Mouse (Mus musculus): ENCODE measurements around the gene Hvcn1. TPM values are rescaled to one million over a fixed set of nuclear protein-coding genes. Genes with fewer than 3 reads are reported as not detected.

Gene Hvcn1
- polyA plus RNA-seq, 1 experiment from 2014 or later, result 12.5 TPM

DNA sequence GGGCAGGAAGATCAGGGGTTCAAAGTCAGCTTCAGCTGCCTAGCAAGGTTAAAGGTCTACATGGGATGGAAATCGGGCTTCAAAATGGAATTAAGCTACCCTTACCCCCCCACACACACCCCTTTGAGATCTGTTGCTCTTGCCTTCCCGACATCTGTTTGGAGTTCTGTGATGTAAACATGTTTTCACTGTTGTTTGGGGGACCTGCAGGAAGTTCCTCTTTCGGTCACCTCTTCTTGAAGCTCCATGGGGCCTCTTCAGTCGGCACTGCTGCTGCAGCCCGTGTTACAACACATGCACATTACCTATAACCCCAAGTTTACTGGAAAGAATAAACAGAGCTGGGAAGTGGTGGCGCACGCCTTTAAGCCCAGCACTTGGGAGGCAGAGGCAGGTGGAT is 60.5 kb downstream of the Hvcn1 start:
- H3K36me3 ChIP-seq (ENCODE audit: control insufficient read depth, insufficient read depth, low read length), result no peaks in the 10 kb centered on the region
- no peak overlapping the region for H3K4me2 ChIP-seq
- 70% methylated on average over 7 of the region's 7 CpGs for WGBS
- H3K27ac ChIP-seq (ENCODE audit: low read depth, low read length), result no peak overlapping the region
- DNase-seq (ENCODE audit: low spot score, missing footprints) (no peak), ATAC-seq (ENCODE audit: low FRiP score) (no peak)
- H3K4me3 ChIP-seq (ENCODE audit: low read depth, low read length), result no peak overlapping the region
- H3K9ac ChIP-seq (ENCODE audit: low read length), result no peak overlapping the region
- no peaks in the 10 kb centered on the region for H3K27me3 ChIP-seq (ENCODE audit: control insufficient read depth, insufficient read depth, low read length)
- no peaks in the 10 kb centered on the region for H3K9me3 ChIP-seq (ENCODE audit: control insufficient read depth, low read length)
- peaks cover 7% of the 10 kb centered on the region for H3K4me1 ChIP-seq (ENCODE audit: control insufficient read depth, insufficient read depth, low read length)

DNA sequence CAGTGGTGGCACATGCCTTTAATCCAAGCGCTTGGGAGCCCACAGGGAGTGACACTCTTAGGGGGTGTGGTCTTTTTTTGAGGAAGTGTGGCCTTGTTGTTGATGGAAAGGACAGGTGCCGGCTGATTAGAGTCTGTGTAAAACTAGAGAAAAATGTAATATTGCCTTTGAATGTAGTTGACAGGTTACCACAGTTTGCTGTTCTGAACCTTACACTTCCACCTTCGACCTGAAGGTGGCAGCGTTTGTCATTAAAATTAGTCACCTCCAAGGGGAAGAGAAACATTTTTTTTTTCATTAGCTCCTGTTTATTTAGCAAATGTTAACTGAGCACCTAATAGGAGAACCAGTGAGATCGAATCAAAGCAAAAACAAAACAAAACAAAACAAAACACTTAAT is 61.3 kb downstream of the Hvcn1 start:
- Histone ChIP-seq H3K9me3 (ENCODE audit: control insufficient read depth, low read length) (no peaks in the 10 kb centered on the region), H3K4me3 (ENCODE audit: low read depth, low read length) (no peak overlapping the region), H3K4me2 (no peak overlapping the region), H3K27ac (ENCODE audit: low read depth, low read length) (no peak overlapping the region), H3K4me1 (ENCODE audit: control insufficient read depth, insufficient read depth, low read length) (peaks cover 7% of the 10 kb centered on the region), H3K9ac (ENCODE audit: low read length) (no peak overlapping the region), H3K36me3 (ENCODE audit: control insufficient read depth, insufficient read depth, low read length) (no peaks in the 10 kb centered on the region), H3K27me3 (ENCODE audit: control insufficient read depth, insufficient read depth, low read length) (no peaks in the 10 kb centered on the region)
- DNase-seq (ENCODE audit: low spot score, missing footprints) (peak; percentile 96), ATAC-seq (ENCODE audit: low FRiP score) (no peak)
- WGBS, result 28% methylated on average over 5 of the region's 5 CpGs

DNA sequence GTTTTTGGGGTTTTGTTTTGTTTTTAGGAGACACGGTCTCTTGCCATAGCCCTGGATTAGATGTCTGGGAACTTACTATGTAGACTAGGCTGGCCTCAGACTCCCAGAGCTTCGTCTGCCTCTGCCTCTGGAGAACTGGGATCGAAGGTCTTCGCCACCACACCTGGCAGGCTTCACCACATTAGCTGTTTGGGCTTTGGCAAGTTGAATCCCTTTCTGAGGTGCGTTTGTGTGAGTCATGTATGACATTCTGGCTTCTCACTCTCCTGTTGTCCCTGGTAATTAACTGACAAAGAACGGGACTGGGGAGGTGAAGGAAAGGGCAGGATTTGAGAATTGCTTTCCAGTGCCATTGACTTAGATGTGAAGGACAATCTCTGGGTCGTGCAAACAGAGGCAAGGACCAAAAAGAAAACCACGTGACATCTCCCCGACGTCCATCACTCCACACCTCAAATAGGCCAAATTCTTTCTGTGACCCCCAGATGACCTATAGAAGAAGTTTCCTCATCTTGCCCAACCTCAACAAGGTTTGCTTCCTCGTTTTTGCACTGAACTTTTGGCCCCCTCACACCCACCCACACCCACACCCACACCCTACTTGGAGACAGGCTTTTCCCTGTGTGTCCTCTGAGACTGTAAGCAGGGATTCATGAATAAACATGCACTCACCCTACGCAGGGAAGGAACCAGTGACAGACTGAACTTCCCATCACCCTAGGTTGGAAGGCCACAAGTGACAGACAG is 62.4 kb downstream of the Hvcn1 start:
- H3K4me1 ChIP-seq (ENCODE audit: control insufficient read depth, insufficient read depth, low read length), result no peaks in the 10 kb centered on the region
- no peak for DNase-seq (ENCODE audit: low spot score, missing footprints)
- no peak overlapping the region for H3K4me2 ChIP-seq
- H3K9me3 ChIP-seq (ENCODE audit: control insufficient read depth, low read length), result no peaks in the 10 kb centered on the region
- no peak for ATAC-seq (ENCODE audit: low FRiP score)
- no peaks in the 10 kb centered on the region for H3K27me3 ChIP-seq (ENCODE audit: control insufficient read depth, insufficient read depth, low read length)
- H3K4me3 ChIP-seq (ENCODE audit: low read depth, low read length), result no peak overlapping the region
- 84% methylated on average over 12 of the region's 12 CpGs for WGBS
- no peak overlapping the region for H3K27ac ChIP-seq (ENCODE audit: low read depth, low read length)
- H3K36me3 ChIP-seq (ENCODE audit: control insufficient read depth, insufficient read depth, low read length), result no peaks in the 10 kb centered on the region
- no peak overlapping the region for H3K9ac ChIP-seq (ENCODE audit: low read length)

DNA sequence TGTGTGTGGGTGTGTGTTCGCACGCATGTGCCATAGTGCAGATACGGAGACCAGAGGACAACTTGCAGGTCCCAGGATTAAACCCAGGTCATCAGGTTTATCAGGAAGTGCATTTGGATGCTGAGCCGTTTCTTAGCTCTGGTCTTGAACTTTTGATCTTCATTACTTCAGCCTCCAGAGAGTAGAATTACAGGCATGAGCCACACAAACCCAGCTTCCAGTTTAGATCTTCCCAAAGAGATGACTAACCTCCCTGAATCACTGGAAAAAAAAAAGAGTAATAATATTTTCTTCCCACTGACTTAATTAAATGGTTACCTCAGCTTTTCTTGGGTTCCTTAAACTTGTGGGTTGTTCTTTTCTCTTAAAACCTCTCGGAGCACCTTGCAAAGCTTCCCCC is 66.2 kb downstream of the Hvcn1 start:
- Histone ChIP-seq H3K4me1 (ENCODE audit: control insufficient read depth, insufficient read depth, low read length) (0 out of 2 replicates have a peak, but pooled peaks cover 5% of the 10 kb centered on the region), H3K36me3 (ENCODE audit: control insufficient read depth, insufficient read depth, low read length) (no peaks in the 10 kb centered on the region), H3K27ac (ENCODE audit: low read depth, low read length) (no peak overlapping the region), H3K27me3 (ENCODE audit: control insufficient read depth, insufficient read depth, low read length) (no peaks in the 10 kb centered on the region), H3K9ac (ENCODE audit: low read length) (no peak overlapping the region), H3K9me3 (ENCODE audit: control insufficient read depth, low read length) (no peaks in the 10 kb centered on the region), H3K4me3 (ENCODE audit: low read depth, low read length) (no peak overlapping the region), H3K4me2 (no peak overlapping the region)
- WGBS, result 83% methylated on average over 5 of the region's 5 CpGs
- DNase-seq (ENCODE audit: low spot score, missing footprints) (no peak), ATAC-seq (ENCODE audit: low FRiP score) (no peak)

DNA sequence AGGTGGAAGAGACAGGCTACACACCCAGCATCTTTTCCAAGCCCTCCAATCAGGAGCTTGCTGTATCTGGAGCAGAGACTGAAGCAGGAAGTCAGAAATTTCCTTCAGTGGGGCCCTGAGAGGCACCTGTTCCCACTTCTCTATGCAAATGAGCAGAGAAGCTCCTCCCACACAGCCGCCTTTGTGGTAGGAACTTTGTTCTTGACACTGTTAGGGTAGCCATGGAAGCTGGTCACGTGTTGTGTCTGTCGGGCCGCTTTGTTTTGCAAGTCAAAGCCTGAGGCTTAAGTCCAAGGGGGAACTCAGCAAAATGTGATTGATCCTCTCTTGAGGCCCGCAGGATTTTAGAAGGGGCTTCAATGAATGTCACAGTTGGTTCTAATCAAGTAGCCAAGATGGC is 68.2 kb downstream of the Hvcn1 start:
- no peaks in the 10 kb centered on the region for H3K9me3 ChIP-seq (ENCODE audit: control insufficient read depth, low read length)
- H3K27ac ChIP-seq (ENCODE audit: low read depth, low read length), result no peak overlapping the region; the same call in 1 of the 2 replicates
- H3K4me3 ChIP-seq (ENCODE audit: low read depth, low read length), result no peak overlapping the region
- H3K27me3 ChIP-seq (ENCODE audit: control insufficient read depth, insufficient read depth, low read length), result no peaks in the 10 kb centered on the region
- H3K4me2 ChIP-seq, result no peak overlapping the region
- H3K9ac ChIP-seq (ENCODE audit: low read length), result no peak overlapping the region
- WGBS, result 8% methylated on average over 5 of the region's 5 CpGs
- 0 out of 2 replicates have a peak, but pooled peaks cover 5% of the 10 kb centered on the region for H3K4me1 ChIP-seq (ENCODE audit: control insufficient read depth, insufficient read depth, low read length)
- H3K36me3 ChIP-seq (ENCODE audit: control insufficient read depth, insufficient read depth, low read length), result no peaks in the 10 kb centered on the region
- peak; percentile 87 for DNase-seq (ENCODE audit: low spot score, missing footprints)
- ATAC-seq (ENCODE audit: low FRiP score), result no peak

DNA sequence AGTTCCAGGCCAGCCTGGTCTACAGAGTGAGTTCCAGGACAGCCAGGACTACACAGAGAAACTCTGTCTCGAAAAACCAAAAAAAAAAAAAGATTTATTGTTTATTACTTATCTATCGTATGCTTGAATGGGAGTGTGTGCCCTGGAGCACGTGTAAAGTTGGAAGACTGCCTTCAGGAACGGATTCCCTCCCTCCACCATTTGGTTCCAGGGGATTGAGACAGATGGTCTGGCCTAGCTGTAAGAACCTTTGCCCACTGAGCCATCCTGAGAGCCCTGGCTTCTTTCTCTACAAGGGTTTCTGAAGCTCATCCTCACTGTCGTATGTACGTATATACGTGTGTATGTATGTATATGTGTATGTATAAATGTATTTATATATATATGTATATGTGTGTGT is 72.3 kb downstream of the Hvcn1 start:
- ATAC-seq (ENCODE audit: low FRiP score) (no peak), DNase-seq (ENCODE audit: low spot score, missing footprints) (no peak)
- Histone ChIP-seq H3K4me2 (no peak overlapping the region), H3K27me3 (ENCODE audit: control insufficient read depth, insufficient read depth, low read length) (no peaks in the 10 kb centered on the region), H3K4me1 (ENCODE audit: control insufficient read depth, insufficient read depth, low read length) (peaks cover 6% of the 10 kb centered on the region; the same call in 1 of the 2 replicates), H3K27ac (ENCODE audit: low read depth, low read length) (no peak overlapping the region), H3K9ac (ENCODE audit: low read length) (no peak overlapping the region), H3K9me3 (ENCODE audit: control insufficient read depth, low read length) (no peaks in the 10 kb centered on the region), H3K36me3 (ENCODE audit: control insufficient read depth, insufficient read depth, low read length) (no peaks in the 10 kb centered on the region), H3K4me3 (ENCODE audit: low read depth, low read length) (no peak overlapping the region)
- WGBS, result 89% methylated on average over 7 of the region's 7 CpGs

DNA sequence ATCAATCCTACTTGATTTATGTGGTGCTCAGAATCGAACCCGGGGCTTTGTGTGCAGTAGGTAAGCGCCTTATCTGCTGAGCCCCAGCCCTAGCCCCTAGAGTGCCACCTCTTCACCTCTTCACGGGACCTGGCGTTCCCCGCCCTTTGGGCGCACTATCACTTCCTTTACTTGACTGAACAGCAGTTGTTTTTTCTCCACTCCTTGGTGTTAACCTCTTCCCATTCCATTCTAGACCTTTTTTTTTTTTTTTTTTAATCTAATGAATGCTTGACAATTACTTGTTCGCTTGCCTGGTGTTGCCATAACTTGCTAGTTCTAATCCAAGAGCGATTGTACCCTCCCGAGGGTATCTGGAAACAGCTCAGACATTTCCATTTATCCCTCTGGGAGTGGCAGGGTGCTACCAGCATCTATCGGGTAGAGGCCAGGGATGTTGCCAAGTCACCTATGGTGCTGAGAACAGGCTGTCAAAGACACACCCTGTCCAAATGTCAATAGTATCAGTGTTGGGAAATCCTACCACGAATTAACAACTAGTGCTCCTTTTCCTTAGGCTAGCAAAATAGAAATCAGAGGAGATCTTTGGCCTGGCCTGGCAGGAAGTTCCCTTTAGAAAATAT is 73.3 kb downstream of the Hvcn1 start:
- no peak overlapping the region for H3K4me3 ChIP-seq (ENCODE audit: low read depth, low read length)
- no peaks in the 10 kb centered on the region for H3K9me3 ChIP-seq (ENCODE audit: control insufficient read depth, low read length)
- H3K36me3 ChIP-seq (ENCODE audit: control insufficient read depth, insufficient read depth, low read length), result no peaks in the 10 kb centered on the region
- no peak overlapping the region for H3K4me2 ChIP-seq
- WGBS, result 82% methylated on average over 12 of the region's 12 CpGs
- H3K27ac ChIP-seq (ENCODE audit: low read depth, low read length), result no peak overlapping the region
- no peaks in the 10 kb centered on the region for H3K27me3 ChIP-seq (ENCODE audit: control insufficient read depth, insufficient read depth, low read length)
- peaks cover 2% of the 10 kb centered on the region; the same call in 1 of the 2 replicates for H3K4me1 ChIP-seq (ENCODE audit: control insufficient read depth, insufficient read depth, low read length)
- ATAC-seq (ENCODE audit: low FRiP score) (no peak), DNase-seq (ENCODE audit: low spot score, missing footprints) (no peak)
- H3K9ac ChIP-seq (ENCODE audit: low read length), result no peak overlapping the region

DNA sequence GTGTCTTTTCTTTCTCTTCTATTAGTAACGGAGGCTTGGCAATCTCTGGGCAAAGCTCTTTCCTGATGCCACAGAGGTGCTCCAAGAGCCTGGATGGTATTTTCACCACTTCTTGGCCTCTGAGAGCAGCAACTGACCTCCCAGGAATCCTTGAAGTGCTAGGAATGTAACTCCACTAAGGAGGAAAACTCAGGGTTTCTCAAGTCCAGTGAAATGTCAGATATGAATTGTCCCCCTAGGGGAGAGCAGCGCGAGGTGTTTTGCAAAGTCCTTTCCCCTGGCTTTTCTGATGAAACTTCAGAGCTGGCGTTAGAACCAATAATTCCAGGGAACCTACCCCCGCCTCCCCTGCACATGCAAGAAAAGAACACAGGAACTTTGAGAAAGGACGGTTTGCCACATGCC is 73.8 kb downstream of the Hvcn1 start:
- H3K4me1 ChIP-seq (ENCODE audit: control insufficient read depth, insufficient read depth, low read length), result peaks cover 5% of the 10 kb centered on the region
- H3K36me3 ChIP-seq (ENCODE audit: control insufficient read depth, insufficient read depth, low read length), result no peaks in the 10 kb centered on the region
- H3K4me2 ChIP-seq, result no peak overlapping the region
- no peak overlapping the region for H3K4me3 ChIP-seq (ENCODE audit: low read depth, low read length)
- no peaks in the 10 kb centered on the region for H3K27me3 ChIP-seq (ENCODE audit: control insufficient read depth, insufficient read depth, low read length)
- ATAC-seq (ENCODE audit: low FRiP score) (no peak), DNase-seq (ENCODE audit: low spot score, missing footprints) (no peak)
- no peak overlapping the region for H3K9ac ChIP-seq (ENCODE audit: low read length)
- no peak overlapping the region for H3K27ac ChIP-seq (ENCODE audit: low read depth, low read length)
- H3K9me3 ChIP-seq (ENCODE audit: control insufficient read depth, low read length), result no peaks in the 10 kb centered on the region
- 49% methylated on average over 6 of the region's 6 CpGs for WGBS

DNA sequence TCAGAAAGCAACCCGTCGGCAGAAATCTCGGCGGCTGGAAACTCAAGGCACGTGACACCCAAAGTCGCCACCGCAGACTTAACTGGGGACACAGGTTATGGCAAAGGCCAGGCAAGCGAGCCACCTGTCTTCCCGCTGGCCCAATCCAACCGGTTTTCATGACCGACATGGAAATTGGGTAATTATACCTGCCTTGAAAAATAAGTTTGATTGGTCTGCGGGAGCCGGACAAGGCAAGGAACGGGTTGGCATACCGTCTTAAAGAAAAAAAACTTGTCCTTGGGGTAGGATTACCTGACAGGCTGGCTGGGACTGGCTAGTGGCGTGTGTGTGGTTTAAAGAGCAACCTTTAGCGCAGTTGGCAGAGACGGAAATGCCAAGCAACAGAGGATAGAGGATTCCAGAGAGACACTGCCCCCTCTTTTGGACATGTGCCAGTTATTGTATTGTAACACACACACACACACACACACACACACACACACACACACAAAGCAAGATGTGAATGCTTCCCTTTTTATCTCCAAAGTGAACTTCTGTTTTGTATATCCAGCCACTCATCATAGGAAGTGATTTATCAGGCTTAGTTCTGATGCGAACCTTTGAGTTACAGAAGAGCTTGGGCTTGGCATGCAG is 74.3 kb downstream of the Hvcn1 start:
- no peak overlapping the region for H3K4me3 ChIP-seq (ENCODE audit: low read depth, low read length)
- H3K27me3 ChIP-seq (ENCODE audit: control insufficient read depth, insufficient read depth, low read length), result no peaks in the 10 kb centered on the region
- DNase-seq (ENCODE audit: low spot score, missing footprints), result no peak
- no peak for ATAC-seq (ENCODE audit: low FRiP score)
- no peak overlapping the region for H3K9ac ChIP-seq (ENCODE audit: low read length)
- no peaks in the 10 kb centered on the region for H3K9me3 ChIP-seq (ENCODE audit: control insufficient read depth, low read length)
- 42% methylated on average over 19 of the region's 19 CpGs for WGBS
- H3K4me1 ChIP-seq (ENCODE audit: control insufficient read depth, insufficient read depth, low read length), result peaks cover 11% of the 10 kb centered on the region
- no peak overlapping the region for H3K4me2 ChIP-seq
- H3K36me3 ChIP-seq (ENCODE audit: control insufficient read depth, insufficient read depth, low read length), result no peaks in the 10 kb centered on the region
- H3K27ac ChIP-seq (ENCODE audit: low read depth, low read length), result no peak overlapping the region

Data from midbrain, embryonic 11.5 days (tissue).